Mouse (Mus musculus): ENCODE results near the gene Nono.

GRCm38 (mm10) chrX:101420700-101421095 is 8.4 kb upstream of the Nono start, which contains the start of gene Zmym3:
- TF ChIP-seq MAZ (IDR thresholded peaks at IDR 0.05; ENCODE audit: low read depth, low read length) = no peak
- no peak for TF ChIP-seq HCFC1 (IDR thresholded peaks at IDR 0.05; ENCODE audit: low read depth, low read length)
- TF ChIP-seq TBP (IDR thresholded peaks at IDR 0.05; ENCODE audit: low read depth, low read length) = no peak
- TF ChIP-seq E2F4 (IDR thresholded peaks at IDR 0.05; ENCODE audit: borderline replicate concordance, low read depth, low read length) = no peak
- TF ChIP-seq CTCF (IDR thresholded peaks at IDR 0.05 in 2 of 3, conservative IDR thresholded peaks at IDR 0.05 in 1 of 3; ENCODE audit: control insufficient read depth in 1 of 3, insufficient read depth in 1 of 3, low read depth in 2 of 3, low read length in 3 of 3, poor library complexity in 1 of 3, severe bottlenecking in 1 of 3) = no peak
- no peak for TF ChIP-seq CHD2 (IDR thresholded peaks at IDR 0.05; ENCODE audit: low read length)

Data from MEL (cell line).